Mouse (Mus musculus): ENCODE results near the gene Rp2. TPM values are rescaled to one million over a fixed set of nuclear protein-coding genes. Genes with fewer than 3 reads are reported as not detected.

The Rp2 gene
- 11.3 and 11.9 TPM in 2 replicates for polyA plus RNA-seq (2015; fragmentation: Nextera tagmentation; extraction: Ambion mirVana)

DNA sequence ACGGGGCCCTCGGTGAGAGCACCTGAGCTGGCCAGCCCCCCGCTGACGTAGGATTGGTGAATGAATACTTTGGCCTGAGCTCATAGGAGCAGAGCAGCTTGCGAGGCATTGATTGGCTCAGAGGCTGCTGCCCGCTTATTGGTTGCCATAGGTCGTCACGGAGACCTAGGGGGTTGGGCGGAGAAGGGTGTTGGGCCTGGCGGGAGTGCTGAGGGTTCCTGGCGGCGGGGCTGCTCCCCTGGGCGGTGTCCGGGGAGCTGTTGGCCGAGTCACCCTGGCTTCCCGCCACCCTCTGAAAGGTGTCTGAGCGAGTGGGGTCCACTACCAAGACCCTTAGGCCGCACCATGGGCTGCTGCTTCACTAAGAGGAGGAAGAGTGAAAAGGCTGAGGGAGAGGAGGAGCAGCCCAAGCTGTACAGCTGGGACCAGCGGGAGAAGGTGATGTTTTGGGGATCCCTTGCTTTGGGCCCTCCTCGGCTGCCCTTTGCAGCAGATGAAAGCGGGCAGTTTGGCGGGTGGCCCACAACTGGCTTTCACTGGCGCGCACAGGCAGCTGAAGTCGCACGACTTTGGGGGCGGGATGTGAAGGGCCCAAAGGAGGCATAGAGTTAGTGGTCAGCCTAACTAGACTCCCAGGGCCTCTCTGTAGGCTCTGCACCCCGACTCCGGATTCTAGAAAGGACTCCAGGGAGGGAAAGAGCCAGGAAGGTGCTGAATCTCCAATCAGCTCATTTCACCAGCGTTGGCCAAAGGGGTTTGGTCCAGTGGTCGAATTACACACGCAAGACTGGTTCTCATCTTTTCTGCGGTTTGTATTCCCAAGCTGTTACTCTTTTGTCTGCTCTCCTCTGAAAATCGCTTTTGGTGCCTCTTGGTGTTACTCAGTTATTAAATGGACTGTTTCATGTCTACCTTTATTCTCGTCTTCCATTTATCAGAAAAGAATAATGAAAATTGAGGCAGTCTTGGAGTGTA is at the start of gene Rp2:
Gene Rp2, plus strand, starts transcription at position 91 of the 975 bp plus-strand sequence.

GRCm38 (mm10) chrX:20425140-20425838 is 61.0 kb downstream of the Rp2 start, which contains the start of gene Jade3:
Gene Jade3, plus strand, starts transcription at chrX:20425688.

Other genes with a start within 250 kb of the Rp2 start
- 2.6 and 3.1 TPM in 2 replicates for gene Slc9a7, start 72.7 kb upstream of the Rp2 start, polyA plus RNA-seq (2015; fragmentation: Nextera tagmentation; extraction: Ambion mirVana)
- 1.6 and 2.6 TPM in 2 replicates for gene Jade3, start 61.2 kb downstream of the Rp2 start, polyA plus RNA-seq (2015; fragmentation: Nextera tagmentation; extraction: Ambion mirVana)
- 14.7 and 15.5 TPM in 2 replicates for gene Rgn, start 185.3 kb downstream of the Rp2 start, polyA plus RNA-seq (2015; fragmentation: Nextera tagmentation; extraction: Ambion mirVana)